Mouse (Mus musculus) small intestine, adult 2 months (tissue): ENCODE measurements around the gene Kifc1.

Source experiments
- CTCF ChIP-seq: fragments of 200-500 bp; IDR thresholded peaks from 2 replicates; pipeline ENCODE4 v1.5.1; 2012; ENCODE audit warnings: low read depth, mild to moderate bottlenecking, control low read depth, inconsistent platforms, low read length, moderate library complexity, mixed read lengths; ENCODE audit not compliant: insufficient replicate concordance, insufficient read length; ENCODE audit errors: extremely low read depth
- POLR2A ChIP-seq: fragments of 200-500 bp; IDR thresholded peaks from 2 replicates; pipeline ENCODE4 v1.6.1; 2012; ENCODE audit warnings: low read depth, mild to moderate bottlenecking, control low read depth, inconsistent platforms, low read length, moderate library complexity

DNA sequence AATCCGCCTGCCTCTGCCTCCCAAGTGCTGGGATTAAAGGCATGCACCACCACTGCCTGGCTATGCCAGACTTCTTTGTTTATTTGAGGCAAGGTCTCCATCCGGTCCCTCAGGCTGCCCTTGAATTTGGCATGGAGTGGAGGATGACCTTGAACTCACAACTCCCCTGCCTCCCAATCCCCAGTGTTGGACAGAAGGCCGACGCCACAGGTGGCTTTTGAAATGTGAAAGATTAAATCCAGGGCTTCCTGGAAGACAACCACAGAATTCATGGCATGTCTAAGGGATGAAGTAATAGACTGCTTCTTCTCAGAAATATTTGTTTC is 10.5 kb upstream of the Kifc1 start:
- TF ChIP-seq CTCF (no peak), POLR2A (no peak)
